Mouse (Mus musculus): ENCODE data around the gene Olfr221.
"Not testable (repeated sequence)": the region's sequence is repeated elsewhere in the genome, so short reads cannot be mapped to it uniquely, and the experiment has no call there.

The Olfr221 gene

DNA sequence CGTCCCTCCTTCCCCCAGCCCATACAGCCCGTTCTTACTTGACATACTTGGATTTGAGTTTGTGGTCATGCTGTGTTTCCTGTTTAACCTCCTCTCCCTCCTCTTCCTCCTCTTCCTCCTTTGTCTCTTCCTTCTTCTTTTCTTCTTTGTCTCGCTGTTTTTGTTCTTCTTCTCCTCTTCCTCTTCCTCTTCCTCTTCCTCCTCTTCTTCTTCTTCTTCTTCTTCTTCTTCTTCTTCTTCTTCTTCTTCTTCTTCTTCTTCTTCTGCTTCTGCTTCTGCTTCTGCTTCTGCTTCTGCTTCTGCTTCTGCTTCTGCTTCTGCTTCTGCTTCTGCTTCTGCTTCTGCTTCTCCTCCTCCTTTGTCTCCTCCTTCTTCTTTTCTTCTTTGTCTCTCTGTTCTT is at the start of gene Olfr221:
Gene Olfr221, minus strand, starts transcription at position 101 of the 400 bp plus-strand sequence.
- not testable (repeated sequence) for DNase-seq (ENCODE audit: extremely low read depth, low read depth)

DNA sequence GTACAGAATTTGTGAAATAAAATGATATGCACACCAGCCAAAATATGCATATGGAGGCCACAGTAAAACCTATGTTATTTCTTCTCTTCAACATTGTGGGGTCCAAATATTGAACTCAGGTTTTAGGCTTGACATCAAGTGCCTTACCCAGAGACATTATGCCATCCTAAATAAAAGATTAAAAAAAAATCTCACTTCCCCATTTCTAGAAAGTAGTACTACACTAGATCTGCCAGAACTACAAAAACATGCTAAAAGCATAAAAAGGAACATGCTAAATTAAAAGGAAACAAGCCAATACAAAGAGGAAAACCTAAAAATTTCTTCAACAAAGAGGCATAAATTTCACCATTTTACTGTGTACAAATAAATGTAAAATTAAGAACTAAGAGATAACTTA is 40.8 kb upstream of the Olfr221 start:
- no peak for DNase-seq (ENCODE audit: extremely low read depth, low read depth)

- no peak for DNase-seq (ENCODE audit: extremely low read depth, low read depth)
Observed at GRCm38 (mm10) chr14:52071599-52072137, 29.4 kb upstream of the Olfr221 start.

- DNase-seq (ENCODE audit: extremely low read depth, low read depth): no peak
Observed at GRCm38 (mm10) chr14:52066135-52066534, 23.9 kb upstream of the Olfr221 start.

- no peak for DNase-seq (ENCODE audit: extremely low read depth, low read depth)
Observed at GRCm38 (mm10) chr14:52061798-52062197, 19.5 kb upstream of the Olfr221 start.

DNA sequence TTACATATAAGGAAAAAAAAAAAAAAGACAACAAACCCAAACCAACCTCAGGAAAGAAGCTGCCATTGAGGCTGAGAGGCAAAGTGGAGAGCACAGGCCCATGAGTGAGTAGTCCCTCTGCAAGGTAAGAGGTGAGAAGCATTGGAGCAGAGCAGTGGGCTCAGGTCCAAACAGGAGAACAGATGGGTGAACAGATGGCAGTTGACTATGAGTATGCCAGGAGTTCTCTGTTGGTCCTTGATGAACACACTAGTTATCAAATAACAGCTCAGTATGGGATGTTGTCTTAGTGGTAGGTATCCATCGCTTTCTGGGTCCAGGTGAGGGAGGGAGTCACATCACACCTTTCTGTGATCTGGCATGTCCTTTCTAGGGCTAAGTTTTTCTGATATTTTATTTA is 18.5 kb upstream of the Olfr221 start:
- DNase-seq (ENCODE audit: extremely low read depth, low read depth): no peak

DNA sequence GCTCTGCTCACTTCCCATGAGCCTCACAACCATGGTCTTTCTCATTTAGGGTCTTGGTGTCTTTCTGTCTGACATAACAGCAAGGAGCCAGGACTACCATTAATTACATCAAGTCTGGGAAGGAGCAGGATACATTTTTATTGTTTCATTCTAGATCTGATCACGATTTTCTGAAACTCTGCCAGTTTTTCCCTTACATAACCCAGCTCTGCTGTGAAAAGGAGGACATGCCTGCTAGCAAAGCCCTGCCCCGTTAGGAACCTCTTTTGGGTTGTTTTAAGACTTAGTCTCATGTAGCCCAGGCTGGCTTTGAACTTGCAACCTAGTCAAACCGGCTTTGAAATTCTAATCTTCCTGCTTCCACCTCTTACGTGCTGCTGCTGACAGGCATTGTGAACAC is 17.7 kb upstream of the Olfr221 start:
- DNase-seq (ENCODE audit: extremely low read depth, low read depth): no peak

- DNase-seq (ENCODE audit: extremely low read depth, low read depth): not testable (repeated sequence)
Observed at GRCm38 (mm10) chr14:52052720-52053119, 10.5 kb upstream of the Olfr221 start.

DNA sequence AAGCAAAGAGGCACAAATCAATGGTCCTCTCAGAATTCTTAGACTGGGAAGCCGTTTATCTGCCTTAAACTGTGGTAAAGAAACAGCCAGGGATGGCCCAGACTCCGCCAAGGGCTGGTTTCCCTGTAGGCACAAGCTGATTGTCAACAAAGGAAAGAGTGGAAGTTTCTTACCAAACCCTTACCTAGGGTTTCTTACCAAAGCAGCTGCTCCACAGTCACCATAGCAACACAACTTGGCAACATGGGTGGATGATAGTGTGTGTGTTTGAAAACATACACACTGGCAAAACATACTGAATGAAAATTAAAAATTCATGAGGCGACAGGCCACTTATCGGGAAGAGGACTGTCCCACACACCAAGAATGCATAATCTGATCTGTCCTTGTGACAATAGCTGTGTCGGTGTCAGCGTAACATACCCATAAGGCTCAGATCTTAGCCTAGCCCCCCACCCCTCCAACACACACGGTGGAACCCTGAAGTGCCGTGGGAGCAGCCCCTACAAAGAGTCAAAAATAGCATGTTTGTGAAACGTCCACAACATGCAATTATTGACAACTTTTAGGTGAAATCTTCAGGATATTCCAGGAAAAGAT is 3.8 kb upstream of the Olfr221 start:
- no peak for DNase-seq (ENCODE audit: extremely low read depth, low read depth)

GRCm38 (mm10) chr14:52044901-52045678 is 2.8 kb upstream of the Olfr221 start:
- DNase-seq (ENCODE audit: extremely low read depth, low read depth): peak; percentile 67

DNA sequence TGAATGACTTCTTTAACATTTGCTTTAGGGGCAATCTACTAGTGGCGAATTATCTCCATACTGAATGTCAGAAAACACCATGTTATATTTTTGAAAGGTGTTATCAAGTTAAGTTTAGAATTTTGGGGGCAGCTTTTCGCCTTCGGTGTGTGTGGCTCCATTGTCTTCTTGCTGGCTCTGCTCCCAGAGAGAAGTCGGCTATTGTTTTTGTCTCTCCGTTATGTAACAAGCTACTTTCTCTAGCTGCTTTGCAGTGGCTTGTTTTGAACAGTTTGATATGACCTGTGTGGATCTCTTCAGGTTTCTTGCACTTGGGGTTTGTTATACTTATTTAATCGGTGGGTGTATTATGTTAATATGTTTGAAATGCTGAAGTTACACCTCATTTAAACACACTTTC is 1.2 kb upstream of the Olfr221 start:
- no peak for DNase-seq (ENCODE audit: extremely low read depth, low read depth)

- no peak for DNase-seq (ENCODE audit: extremely low read depth, low read depth)
Observed at GRCm38 (mm10) chr14:52039332-52039731, 2.9 kb downstream of the Olfr221 start.

DNA sequence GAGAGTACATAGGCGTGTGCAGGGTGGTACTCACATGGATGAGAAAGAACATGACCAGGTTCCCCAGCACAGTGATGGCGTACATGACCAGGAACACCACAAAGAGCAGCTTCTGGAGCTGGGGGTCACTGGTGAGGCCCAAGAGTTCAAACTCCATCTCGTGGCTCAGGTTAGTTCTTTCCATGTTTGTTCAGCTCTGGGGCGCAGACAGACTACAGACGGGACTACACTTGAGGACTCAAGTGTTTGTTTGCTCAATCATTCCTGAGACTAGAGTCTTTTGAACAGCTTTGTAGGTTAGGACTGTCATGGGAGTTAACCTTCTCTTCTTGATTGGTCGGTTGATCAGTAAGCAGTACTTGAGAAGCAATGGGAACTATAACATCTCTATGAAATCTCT is 6.3 kb downstream of the Olfr221 start:
- no peak for DNase-seq (ENCODE audit: extremely low read depth, low read depth)

DNA sequence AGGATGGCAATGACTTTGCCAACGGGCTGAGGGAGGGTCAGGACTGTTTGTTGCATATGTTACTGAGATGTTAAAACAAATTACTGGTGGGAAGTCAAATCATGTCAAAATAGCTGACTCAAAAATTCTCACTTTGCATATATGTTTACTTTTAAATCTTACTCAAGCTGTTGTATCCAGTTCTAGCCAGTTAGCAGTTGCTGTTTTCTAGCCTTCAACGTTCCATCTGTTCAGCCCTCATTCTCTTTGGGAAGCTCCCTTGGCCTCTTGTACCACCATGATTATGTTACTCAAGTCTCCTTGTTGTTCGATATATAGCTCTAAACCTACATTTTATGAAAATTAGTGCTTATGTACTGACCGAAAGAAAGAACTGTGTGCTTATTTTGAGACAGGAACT is 15.9 kb downstream of the Olfr221 start:
- no peak for DNase-seq (ENCODE audit: extremely low read depth, low read depth)

DNA sequence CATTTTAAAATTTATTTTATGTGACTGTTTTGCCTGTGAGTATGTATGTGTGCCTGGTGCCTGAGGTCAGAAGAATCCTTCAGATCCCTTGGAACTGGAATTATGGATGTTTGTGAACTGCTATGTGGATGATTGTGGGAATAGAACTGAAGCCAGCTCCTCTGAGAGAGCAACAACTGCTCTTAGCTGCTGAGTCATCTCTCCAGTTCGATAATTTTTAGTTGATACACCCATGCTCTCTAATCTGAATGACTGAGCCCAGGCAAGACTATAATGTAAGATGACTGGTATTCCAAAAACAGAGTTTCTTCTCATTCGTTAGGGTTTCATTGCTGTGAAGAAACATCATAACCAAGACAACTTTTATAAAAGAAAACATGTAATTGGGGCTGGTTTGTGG is 18.1 kb downstream of the Olfr221 start:
- DNase-seq (ENCODE audit: extremely low read depth, low read depth): no peak

GRCm38 (mm10) chr14:52022709-52023459 is 19.4 kb downstream of the Olfr221 start:
- peak; percentile 94 for DNase-seq (ENCODE audit: extremely low read depth, low read depth)

GRCm38 (mm10) chr14:52022244-52022708 is 20.0 kb downstream of the Olfr221 start:
- no peak for DNase-seq (ENCODE audit: extremely low read depth, low read depth)

- peak; percentile 72 for DNase-seq (ENCODE audit: extremely low read depth, low read depth)
Observed at GRCm38 (mm10) chr14:52021568-52022212, 20.6 kb downstream of the Olfr221 start.

- DNase-seq (ENCODE audit: extremely low read depth, low read depth): no peak
Observed at GRCm38 (mm10) chr14:52021138-52021529, 21.1 kb downstream of the Olfr221 start.

DNA sequence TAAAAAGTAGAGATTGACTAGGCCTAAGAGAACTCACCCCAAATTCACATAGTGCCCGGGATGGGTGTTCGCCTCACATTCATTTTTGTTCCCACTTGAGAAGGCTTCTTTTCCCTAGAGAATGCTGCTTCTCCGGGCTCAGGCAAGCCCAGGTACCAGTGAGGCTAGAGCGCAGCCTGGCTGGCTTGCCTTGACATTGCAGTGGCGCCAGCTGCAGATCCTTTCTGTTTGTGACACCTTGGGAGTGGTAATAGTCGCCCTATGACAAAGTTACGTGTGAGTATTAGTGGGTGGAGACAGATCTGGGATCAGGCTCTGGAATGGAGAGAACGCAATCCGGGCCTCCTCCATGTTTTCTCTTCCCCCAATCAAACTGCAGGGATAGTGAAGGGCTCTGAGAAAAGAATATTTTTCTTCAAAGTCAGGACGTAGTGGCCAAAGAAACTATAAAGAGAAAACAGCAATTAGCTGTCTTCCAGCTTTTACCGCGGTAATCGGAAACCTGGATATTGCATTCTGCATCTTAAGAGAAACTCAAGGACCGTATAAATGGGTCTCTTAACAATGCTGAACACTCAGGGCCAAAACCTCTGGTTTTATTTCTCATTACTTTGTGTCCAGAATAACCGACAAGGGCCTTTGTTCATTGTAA is 21.6 kb downstream of the Olfr221 start, which contains the start of gene Zfp219:
Gene Zfp219, minus strand, starts transcription at position 248 of the 652 bp plus-strand sequence.
- peak; percentile 96 for DNase-seq (ENCODE audit: extremely low read depth, low read depth)

Measured in MEL-GATA-1-ER (cell line).